Mouse (Mus musculus) embryonic facial prominence, embryonic 14.5 days (tissue): ENCODE measurements around the gene Stum. TPM values are rescaled to one million over a fixed set of nuclear protein-coding genes. Genes with fewer than 3 reads are reported as not detected.

Experiments used
- ATAC-seq: fragments of 200-750 bp; cut with Nextera tagmentation; 2 replicates; pipeline ENCODE4 v1.8.0; 2017; ENCODE audit warnings: low read depth, moderate number of reproducible peaks, moderate TSS enrichment
- DNase-seq: peaks from one replicate; pipeline ENCODE4 v3.0.0-alpha.2; 2015; ENCODE audit warnings: low spot score
- H3K27ac ChIP-seq: fragments of 300-500 bp; sonication (generic); replicated peaks from 2 replicates; pipeline ENCODE4 v1.5.1; 2014; ENCODE audit warnings: low read depth, mild to moderate bottlenecking, low read length, moderate library complexity
- H3K27me3 ChIP-seq: fragments of 300-500 bp; sonication (generic); replicated peaks from 2 replicates; pipeline ENCODE4 v1.6.1; 2014; ENCODE audit warnings: low read length; ENCODE audit not compliant: control insufficient read depth, insufficient read depth
- H3K36me3 ChIP-seq: fragments of 300-500 bp; sonication (generic); 2 replicates; pipeline ENCODE4 v1.6.1; 2014; ENCODE audit warnings: low read length, mixed read lengths; ENCODE audit not compliant: control insufficient read depth, insufficient read depth
- H3K4me1 ChIP-seq: fragments of 300-500 bp; sonication (generic); 2 replicates; pipeline ENCODE4 v1.6.1; 2014; ENCODE audit warnings: antibody characterized with exemption, low read length; ENCODE audit not compliant: control insufficient read depth, insufficient read depth
- H3K4me2 ChIP-seq: fragments of 300-500 bp; sonication (generic); 2 replicates; pipeline ENCODE4 v1.6.1; 2014; ENCODE audit warnings: low read depth, mild to moderate bottlenecking, low read length, moderate library complexity, mixed read lengths
- H3K4me3 ChIP-seq: fragments of 300-500 bp; sonication (generic); 2 replicates; pipeline ENCODE4 v1.5.1; 2014; ENCODE audit warnings: low read depth, mild to moderate bottlenecking, low read length
- H3K9ac ChIP-seq: fragments of 300-500 bp; sonication (generic); 2 replicates; pipeline ENCODE4 v1.6.1; 2014; ENCODE audit warnings: low read depth, mild to moderate bottlenecking, low read length, moderate library complexity, mixed read lengths
- H3K9me3 ChIP-seq: fragments of 300-500 bp; sonication (generic); 2 replicates; pipeline ENCODE4 v1.6.1; 2016; ENCODE audit warnings: low read length; ENCODE audit not compliant: control insufficient read depth
- WGBS: fragments of 180-500 bp; shearing (Covaris S2); extraction: QIAGEN DNeasy Blood & Tissue Kit; methylation state at CpG from one replicate; pipeline ENCODE4 v1.1.7; 2014; 5-methylcytosine and 5-hydroxymethylcytosine counted together
- polyA plus RNA-seq: library from polyadenylated mRNA; unstranded; fragments of >200 nt; fragmentation: Nextera tagmentation; extraction: Ambion mirVana; gene quantifications from 2 replicates; pipeline ENCODE4 v1.2.1, GENCODE M21; 2014

Stum gene
- polyA plus RNA-seq, 1 experiment from 2014 or later = 4.0 TPM

GRCm38 (mm10) chr1:180460721-180461120 is 22.6 kb downstream of the Stum start:
- Histone ChIP-seq H3K4me2 (no peak overlapping the region; the same call in 1 of the 2 replicates), H3K9me3 (no peaks in the 10 kb centered on the region), H3K4me3 (no peak overlapping the region), H3K36me3 (no peaks in the 10 kb centered on the region), H3K9ac (no peak overlapping the region), H3K27me3 (no peaks in the 10 kb centered on the region), H3K4me1 (peaks cover 11% of the 10 kb centered on the region), H3K27ac (no peak overlapping the region)
- DNase-seq (peak; percentile 67), ATAC-seq (peak; percentile 20; the same call in 1 of the 2 replicates)
- WGBS = 27% methylated on average over 5 of the region's 5 CpGs

GRCm38 (mm10) chr1:180458680-180459079 is 24.6 kb downstream of the Stum start:
- Histone ChIP-seq H3K27ac (no peak overlapping the region), H3K36me3 (no peaks in the 10 kb centered on the region), H3K9me3 (no peaks in the 10 kb centered on the region), H3K4me3 (no peak overlapping the region), H3K4me2 (no peak overlapping the region), H3K9ac (no peak overlapping the region), H3K4me1 (peaks cover 11% of the 10 kb centered on the region), H3K27me3 (no peaks in the 10 kb centered on the region)
- WGBS = 36% methylated on average over 3 of the region's 3 CpGs
- ATAC-seq (no peak), DNase-seq (no peak)

GRCm38 (mm10) chr1:180458274-180458673 is 25.0 kb downstream of the Stum start:
- no peak overlapping the region for H3K9ac ChIP-seq
- H3K4me2 ChIP-seq = peak overlapping the region; percentile 5; the same call in 1 of the 2 replicates
- no peaks in the 10 kb centered on the region for H3K27me3 ChIP-seq
- H3K4me1 ChIP-seq = peaks cover 11% of the 10 kb centered on the region
- WGBS = 27% methylated on average over 6 of the region's 6 CpGs
- H3K9me3 ChIP-seq = no peaks in the 10 kb centered on the region
- DNase-seq = peak; percentile 84
- H3K36me3 ChIP-seq = no peaks in the 10 kb centered on the region
- no peak overlapping the region for H3K4me3 ChIP-seq
- peak overlapping the region; percentile 16; the same call in 1 of the 2 replicates for H3K27ac ChIP-seq
- ATAC-seq = 0 out of 2 replicates have a peak, but pooled peaks have one; percentile 47

- no peak overlapping the region for H3K4me2 ChIP-seq
- H3K9me3 ChIP-seq = no peaks in the 10 kb centered on the region
- 62% methylated on average over 2 of the region's 2 CpGs for WGBS
- no peak overlapping the region for H3K9ac ChIP-seq
- ATAC-seq = no peak
- no peaks in the 10 kb centered on the region for H3K27me3 ChIP-seq
- H3K36me3 ChIP-seq = no peaks in the 10 kb centered on the region
- no peak for DNase-seq
- H3K4me3 ChIP-seq = no peak overlapping the region
- H3K27ac ChIP-seq = no peak overlapping the region
- no peaks in the 10 kb centered on the region for H3K4me1 ChIP-seq
Observed at GRCm38 (mm10) chr1:180449641-180450040, 33.7 kb downstream of the Stum start.

- Histone ChIP-seq H3K9ac (no peak overlapping the region), H3K36me3 (no peaks in the 10 kb centered on the region), H3K4me3 (no peak overlapping the region), H3K27ac (no peak overlapping the region), H3K4me1 (no peaks in the 10 kb centered on the region), H3K9me3 (no peaks in the 10 kb centered on the region), H3K27me3 (no peaks in the 10 kb centered on the region), H3K4me2 (no peak overlapping the region)
- no peak for ATAC-seq
- 58% methylated on average over 3 of the region's 3 CpGs for WGBS
- no peak for DNase-seq
Observed at GRCm38 (mm10) chr1:180444411-180444810, 38.9 kb downstream of the Stum start.

GRCm38 (mm10) chr1:180439496-180439895 is 43.8 kb downstream of the Stum start:
- Histone ChIP-seq H3K9ac (no peak overlapping the region), H3K36me3 (no peaks in the 10 kb centered on the region), H3K27me3 (no peaks in the 10 kb centered on the region), H3K9me3 (no peaks in the 10 kb centered on the region), H3K27ac (no peak overlapping the region), H3K4me2 (no peak overlapping the region), H3K4me3 (no peak overlapping the region), H3K4me1 (no peaks in the 10 kb centered on the region)
- WGBS = 71% methylated on average over 4 of the region's 4 CpGs
- no peak for ATAC-seq
- DNase-seq = no peak

GRCm38 (mm10) chr1:180434925-180435324 is 48.4 kb downstream of the Stum start:
- 0 out of 2 replicates have a peak, but pooled peaks have one; percentile 16 for ATAC-seq
- WGBS = 10% methylated on average over 9 of the region's 9 CpGs
- peak overlapping the region; percentile 13; the same call in 1 of the 2 replicates for H3K4me2 ChIP-seq

GRCm38 (mm10) chr1:180433796-180434566 is 49.3 kb downstream of the Stum start:
- 17% methylated on average over 7 of the region's 7 CpGs for WGBS
- Histone ChIP-seq H3K27ac (0 out of 2 replicates have a peak overlapping the region, but pooled peaks have one; percentile 39), H3K36me3 (no peaks in the 10 kb centered on the region), H3K27me3 (no peaks in the 10 kb centered on the region), H3K4me3 (no peak overlapping the region), H3K4me1 (peaks cover 7% of the 10 kb centered on the region), H3K4me2 (no peak overlapping the region), H3K9me3 (no peaks in the 10 kb centered on the region), H3K9ac (no peak overlapping the region; the same call in 1 of the 2 replicates)
- DNase-seq = peak; percentile 92
- peak; percentile 93 for ATAC-seq

More at GRCm38 (mm10) chr1:180434925-180435324, 48.4 kb downstream of the Stum start:
- Histone ChIP-seq H3K9me3 (no peaks in the 10 kb centered on the region), H3K9ac (0 out of 2 replicates have a peak overlapping the region, but pooled peaks have one; percentile 11), H3K27me3 (no peaks in the 10 kb centered on the region), H3K36me3 (no peaks in the 10 kb centered on the region), H3K4me3 (no peak overlapping the region), H3K4me1 (peaks cover 7% of the 10 kb centered on the region), H3K27ac (no peak overlapping the region)
- DNase-seq = no peak
